Mouse (Mus musculus): ENCODE results near the gene Casp9.

DNA sequence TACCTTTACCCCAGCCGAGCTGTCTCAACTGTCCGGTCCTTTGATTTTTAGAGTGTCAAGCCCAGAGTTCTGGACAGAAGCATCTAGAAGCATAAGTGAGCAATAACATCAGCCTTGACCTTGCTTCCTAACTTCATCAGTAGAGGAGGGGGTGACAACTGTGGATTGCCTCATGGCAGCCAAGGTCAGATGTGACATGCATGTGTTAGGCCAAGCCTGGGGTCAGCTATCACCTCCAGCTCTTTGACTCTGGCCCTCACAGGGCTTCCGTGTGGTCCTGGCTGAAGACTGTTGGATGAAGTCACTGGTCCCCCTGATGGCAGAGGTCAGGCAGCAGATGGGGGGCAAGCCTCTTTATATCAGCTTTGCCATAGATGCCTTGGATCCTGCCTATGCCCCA lies 36.3 kb upstream of the Casp9 start:
- TF ChIP-seq CTCF (IDR thresholded peaks at IDR 0.05; ENCODE audit: low read depth) (no peak), EP300 (IDR thresholded peaks at IDR 0.05; ENCODE audit: low read depth) (no peak)

Data from liver, postnatal 0 days (tissue).